Mouse (Mus musculus): ENCODE data around the gene Adgre1.
"Not testable (repeated sequence)": the region's sequence is repeated elsewhere in the genome, so short reads cannot be mapped to it uniquely, and the experiment has no call there.

Adgre1 gene

DNA sequence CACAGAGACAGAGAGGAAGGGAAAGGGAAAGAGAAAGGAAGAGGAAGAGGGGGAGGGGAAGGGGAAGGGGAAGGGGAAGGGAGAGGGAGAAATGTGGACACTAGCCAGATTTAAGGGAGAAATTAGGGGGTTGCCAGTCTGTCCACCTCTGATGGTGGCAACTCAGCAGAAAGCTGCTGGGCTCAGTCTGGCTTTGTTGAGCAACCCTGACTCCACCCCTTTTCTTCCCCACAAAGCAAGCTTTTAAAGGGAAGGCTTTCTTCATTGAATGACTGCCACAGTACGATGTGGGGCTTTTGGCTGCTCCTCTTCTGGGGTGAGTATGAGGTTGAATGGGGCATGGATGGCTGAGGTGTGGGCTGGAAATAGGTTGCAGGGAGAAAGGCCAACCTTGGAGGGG, at the start of gene Adgre1:
TSS of gene Adgre1 (plus strand) at position 251 of the 400 bp plus-strand sequence.
- DNase-seq = no peak

DNA sequence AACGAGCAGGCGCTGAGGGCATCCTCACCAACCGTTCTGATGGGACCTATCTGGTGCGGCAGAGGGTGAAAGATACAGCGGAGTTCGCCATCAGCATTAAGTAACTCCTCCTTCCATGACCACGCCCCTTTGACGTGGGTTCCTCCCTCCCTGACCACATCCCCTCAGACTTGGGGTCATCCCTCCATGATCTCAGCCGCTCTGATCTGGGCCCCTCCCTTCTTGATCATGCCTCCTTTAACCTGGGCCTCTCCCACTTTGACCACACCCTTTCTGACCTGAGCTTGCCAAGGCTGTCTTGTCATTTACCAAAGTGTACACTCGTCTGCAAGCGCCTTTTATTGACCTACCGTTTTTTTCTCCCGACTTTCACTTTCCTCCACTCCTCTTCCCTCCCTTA, 46.7 kb upstream of the Adgre1 start:
- no peak for DNase-seq

DNA sequence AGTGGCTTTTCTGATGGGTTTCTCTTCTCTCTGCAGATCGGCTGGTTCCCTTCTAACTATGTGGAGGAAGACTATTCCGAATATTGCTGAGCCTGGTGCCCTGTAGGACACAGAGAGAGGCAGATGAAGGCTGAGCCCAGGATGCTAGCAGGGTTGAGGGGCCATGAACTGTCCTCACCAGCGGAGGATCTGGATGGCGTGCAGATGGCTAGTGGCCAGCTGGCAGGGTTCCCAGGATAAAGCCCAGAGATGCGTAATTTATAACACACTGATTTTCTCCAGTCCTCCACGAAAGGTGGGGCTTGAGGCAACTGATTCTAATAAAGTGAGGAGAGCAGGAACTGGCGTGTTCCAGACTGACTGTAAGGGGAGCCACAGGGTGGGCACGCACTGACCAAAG, 30.9 kb upstream of the Adgre1 start:
- DNase-seq = no peak

DNA sequence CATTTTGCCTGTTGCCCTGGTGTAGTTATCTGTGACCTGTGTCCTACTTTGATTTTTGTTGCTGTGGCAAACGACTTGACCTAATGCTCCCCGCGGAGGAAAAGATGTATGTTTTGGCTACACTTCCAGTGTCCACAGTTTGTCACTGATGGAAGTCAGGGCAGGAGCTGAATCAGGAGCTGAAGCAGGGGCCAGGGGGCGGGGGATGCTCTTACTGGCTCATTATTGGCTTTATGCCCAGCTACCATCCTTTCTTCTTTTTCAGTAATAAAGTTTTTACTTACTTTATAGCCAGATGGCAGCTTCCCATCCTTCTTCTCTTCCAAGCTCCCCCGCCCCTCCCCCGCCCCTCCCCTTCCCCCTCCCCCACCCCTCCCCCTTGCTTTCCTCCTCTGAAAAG, 29.5 kb upstream of the Adgre1 start:
- no peak for DNase-seq

DNA sequence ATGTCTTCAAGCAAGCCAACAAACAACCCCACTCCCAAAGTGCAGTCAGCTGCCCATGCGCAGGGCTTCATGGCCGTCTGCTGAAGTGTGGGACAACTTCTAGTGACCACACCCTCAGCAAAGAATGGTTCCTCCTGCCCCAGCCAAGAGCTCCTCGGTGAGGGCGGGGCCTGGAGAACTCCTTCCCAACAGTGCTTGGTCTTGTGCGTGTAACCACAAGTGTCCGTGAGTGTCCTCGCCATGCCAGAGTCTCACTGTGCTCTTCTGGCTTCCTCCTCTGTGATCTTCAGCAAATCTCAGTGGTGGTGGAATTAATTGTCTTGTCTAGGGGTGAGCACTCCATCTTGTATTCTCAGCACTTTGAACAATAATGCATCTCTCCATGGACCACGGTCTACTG, 27.5 kb upstream of the Adgre1 start:
- DNase-seq = no peak

DNA sequence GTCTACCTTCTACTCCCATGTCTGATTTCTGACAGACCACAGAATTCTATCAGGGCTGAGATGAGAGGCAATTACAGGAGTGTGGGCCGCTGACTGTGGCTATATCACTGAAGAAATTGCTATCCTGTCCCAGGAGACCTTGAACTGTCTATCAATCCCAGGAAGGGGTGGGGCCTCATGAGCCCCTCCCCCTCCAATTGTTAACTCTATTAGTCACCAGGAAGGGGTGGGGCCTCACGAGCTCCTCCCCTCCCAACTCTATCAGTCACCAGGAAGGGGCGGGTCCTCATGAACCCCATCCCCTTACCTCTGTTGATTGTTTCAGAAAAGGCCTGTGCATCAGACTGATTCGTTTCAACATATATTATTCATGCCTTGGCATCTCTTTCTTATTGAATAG, 26.2 kb upstream of the Adgre1 start:
- no peak for DNase-seq

DNA sequence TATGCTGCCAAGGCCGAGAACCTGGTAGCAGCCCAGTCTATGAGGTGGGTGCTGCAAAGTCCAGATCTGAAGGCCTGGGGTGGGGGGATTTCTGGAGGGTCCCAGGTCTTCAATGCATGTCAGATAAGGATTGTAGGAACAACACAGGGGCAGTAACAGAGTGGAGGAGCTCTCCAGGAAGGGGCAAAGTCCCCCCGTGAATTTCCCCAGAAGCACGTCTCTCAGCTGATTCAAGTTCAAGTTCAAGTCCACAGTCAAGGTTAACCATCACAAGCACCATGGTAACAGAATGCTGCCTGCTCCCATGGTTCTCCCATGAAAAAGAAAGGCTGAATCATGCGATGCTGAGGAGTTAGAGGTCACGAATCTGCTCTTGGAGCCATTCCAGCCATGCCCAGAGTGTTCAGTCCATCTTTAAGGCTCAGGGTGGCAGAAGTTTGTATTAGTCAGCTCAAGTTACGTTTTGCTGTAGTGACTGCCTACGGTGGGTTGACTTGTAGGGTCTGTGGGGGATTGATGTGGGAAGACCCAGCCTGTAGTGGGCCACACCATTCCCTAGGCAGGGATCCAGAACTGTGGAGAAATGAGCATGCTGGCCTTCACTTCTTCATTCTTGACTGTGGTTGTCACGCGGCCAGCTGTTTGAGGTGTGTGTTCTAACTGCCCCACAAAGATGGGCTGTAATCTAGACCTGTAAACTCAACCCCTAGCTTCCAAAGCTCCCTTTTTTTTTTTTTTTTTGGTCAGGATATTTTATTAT, 24.3 kb upstream of the Adgre1 start:
- peak; percentile 12 for DNase-seq

DNA sequence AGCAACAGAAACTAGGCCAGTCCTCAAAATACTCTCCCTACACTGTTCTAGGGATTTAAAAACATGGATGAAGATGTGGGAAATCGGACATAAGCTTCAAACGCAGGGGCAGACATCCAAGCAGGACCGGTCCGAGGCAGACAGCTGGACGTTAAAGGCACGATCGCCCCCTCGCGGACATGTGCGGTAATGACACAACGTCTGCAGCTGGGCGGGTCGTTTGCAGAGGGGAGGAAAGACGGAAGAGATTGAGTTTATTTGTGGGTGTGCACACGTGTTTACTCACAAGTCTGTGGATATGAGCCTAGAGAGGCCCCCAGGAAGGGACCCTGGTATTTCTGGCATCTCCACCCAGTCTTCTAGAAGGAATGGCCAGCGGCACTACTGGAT, 23.7 kb upstream of the Adgre1 start:
- DNase-seq = peak; percentile 66

DNA sequence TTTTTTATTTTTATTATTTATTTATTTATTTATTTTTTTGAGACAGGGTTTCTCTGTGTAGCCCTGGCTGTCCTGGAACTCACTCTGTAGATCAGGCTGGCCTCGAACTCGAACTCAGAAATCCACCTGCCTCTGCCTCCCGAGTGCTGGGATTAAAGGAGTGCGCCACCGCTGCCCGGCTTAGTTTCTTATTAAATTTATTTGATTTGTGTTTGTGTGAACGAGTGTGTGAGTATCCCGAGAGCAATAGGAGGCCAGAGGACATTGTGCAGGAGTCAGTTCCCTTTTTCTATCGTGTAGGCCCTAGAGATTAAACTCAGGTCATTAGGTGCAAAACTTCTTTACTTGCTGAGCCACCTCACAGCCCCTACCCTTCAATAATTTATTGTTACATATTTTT, 23.3 kb upstream of the Adgre1 start:
- not testable (repeated sequence) for DNase-seq

DNA sequence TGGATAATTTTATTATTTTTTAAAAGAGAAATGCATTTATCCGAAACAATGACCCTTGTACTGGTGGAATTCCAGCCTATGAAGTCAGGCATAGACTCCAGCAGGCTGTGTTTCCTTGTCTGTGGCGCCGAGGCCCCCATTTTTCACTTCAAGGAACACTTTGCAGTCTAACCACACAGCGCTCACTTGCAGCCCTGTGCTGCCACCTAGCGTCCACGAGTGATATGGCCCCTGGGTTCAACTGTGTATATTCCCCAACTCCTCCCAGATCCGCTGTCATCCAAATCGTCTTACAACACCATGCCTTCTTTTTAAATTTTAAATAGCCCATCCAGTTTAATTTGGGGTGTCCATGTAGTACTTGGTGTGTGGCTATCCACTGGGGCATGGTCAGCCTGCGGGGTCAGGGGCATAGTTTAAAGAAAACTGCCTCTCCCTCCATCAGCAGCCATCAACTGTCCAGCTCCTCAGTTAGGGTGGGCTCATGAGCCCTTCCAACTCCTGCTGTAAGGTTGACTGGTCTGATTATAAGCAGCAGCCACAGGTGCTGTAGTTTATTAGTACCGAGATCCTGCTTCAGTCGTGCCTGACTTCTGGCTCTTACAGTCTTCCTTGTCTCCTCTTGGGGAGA, 22.7 kb upstream of the Adgre1 start:
- DNase-seq = peak; percentile 68

DNA sequence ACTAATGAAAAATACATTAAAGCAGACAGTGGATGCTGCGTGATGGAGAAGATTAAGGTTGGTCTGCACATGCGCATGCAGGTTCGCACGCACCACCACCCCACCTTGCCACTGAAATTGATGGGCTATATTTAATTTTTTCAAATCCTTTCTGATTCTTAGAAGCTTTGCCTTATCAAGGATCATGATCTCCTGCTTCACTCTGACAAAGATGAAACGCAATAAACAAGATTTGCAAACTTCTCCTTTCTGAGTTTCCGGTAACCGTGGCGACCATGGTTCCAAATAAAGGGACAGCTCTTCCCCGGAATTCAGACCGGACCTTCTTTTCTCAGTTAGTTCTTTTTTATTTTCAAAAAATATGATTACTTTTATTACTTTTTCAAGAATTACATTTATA, 20.5 kb upstream of the Adgre1 start:
- DNase-seq = no peak

DNA sequence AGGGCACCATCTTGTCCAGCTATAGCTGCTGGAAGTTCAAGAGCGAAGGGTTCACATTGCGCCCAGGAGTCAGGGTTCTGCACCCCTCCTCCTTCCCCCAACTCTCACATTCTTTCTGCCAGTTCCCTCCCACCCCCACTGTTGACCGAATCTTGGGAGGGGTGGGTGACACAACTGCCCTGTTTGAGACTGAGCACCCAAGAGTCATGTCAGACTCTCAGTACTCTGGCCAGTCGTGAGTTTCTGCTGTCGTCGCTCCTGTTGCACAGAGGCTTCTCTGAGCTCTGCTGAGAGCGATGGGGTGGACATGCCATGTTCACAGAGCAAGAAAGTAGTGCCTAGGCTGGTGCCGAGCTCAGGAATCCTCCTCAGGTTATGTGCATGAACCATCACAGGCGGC, 19.2 kb upstream of the Adgre1 start:
- no peak for DNase-seq

DNA sequence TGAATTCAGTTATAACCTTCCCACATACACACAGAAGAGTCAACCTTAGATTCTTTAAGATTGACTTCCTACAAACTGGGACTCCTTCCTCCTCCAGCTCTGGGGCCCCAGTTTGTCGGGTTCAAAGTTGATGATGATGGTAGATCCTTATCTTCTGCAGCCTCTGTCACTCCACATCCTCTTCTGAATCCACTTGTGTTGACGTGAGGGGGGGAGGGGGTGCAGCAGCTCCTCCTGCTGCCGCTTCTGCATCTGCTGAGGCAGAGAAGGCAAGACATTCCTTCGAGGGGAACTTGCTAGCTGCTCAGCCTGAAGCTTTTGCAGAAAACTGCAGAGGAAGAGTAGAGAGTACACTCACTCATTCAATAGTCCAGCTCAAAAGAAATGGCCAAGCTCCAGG, 16.9 kb upstream of the Adgre1 start:
- no peak for DNase-seq

DNA sequence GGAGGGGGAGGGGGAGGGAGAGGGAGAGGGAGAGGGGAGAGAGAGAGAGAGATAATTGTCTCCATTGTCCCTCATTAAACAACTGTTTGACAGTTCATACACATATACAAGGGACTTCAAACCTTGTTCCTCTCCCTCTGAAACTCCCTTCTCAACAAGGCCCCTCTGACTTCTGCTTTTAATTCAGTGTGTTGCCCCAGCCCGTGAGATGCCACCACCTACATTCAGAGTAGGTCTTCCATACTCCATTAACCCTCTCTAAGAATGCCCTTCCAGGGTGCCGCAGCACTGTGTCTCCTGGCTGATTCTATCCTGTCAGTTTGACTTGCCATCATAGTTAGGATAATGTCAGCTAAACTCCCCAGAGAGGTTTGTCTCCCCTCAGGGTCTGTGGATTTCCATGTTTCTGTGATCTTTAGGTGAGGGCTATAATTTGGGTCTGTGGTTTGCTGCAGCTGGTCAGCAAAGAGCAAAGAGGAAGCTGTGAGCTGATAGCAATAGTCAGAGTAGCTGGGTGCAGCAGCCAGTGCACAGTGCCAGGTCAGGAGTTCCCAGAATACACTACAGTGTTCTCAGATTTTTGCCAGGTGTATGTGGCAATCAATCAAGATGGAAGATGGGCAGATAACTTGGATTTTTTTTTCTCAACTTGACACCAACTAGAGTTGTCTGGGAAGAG, 14.3 kb upstream of the Adgre1 start:
- no peak for DNase-seq

DNA sequence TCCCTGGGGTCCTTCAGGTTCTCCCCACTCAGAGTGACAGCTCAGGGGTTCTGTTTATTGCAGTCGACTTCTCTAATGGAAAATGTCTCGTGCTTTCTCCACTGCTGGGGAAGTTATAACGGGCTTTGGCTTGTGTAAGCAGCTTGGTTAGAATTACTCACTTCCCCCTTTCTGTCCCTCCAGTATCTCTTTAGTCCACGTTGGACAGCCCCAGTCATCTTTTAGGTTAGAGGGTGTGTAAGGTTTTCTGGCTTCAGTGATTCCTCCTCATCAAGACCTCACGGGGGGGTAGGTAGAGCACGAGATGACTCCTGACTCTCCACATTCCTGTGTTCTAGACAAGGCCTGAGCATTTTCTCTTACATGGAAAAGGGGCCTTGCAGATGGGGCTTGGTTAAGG, 11.5 kb upstream of the Adgre1 start:
- no peak for DNase-seq

DNA sequence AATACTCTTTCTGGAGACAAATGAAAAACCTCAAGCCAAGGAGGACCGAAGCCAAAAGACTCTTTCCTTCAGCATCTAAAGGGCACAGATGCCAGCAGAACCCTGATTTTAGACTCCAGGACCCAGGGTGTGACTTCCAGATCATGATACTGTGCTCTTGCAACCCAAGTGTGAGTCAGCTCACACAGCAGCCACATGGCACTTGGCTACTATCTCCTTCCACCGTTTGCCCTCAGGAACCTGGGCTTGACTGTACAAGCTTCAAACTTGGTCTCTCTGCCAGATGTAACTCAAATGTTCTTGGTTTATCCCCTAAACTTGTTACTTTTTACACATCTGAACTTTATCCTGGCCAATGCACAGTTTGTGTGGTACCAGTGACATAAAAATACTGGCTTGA, 10.7 kb upstream of the Adgre1 start:
- DNase-seq = no peak

DNA sequence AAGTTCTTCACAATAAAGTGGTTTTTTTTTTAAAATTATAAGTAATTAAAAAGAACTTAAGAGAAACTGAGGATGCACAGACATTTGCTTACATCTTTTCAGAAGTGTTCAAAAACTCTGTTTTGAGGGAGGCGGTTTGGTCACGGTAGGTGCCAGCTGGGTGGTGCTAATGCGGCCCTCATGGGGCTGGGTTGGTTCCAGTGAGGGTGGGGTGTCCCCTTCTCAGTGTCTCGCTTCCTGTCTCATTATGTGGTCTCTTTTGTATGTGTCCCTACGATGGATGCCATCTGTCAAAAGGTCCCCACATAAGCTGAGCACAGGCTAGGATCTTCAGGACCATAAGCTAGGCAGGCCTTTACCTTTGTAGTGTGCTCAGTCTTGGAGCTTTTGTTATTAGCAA, 9.4 kb upstream of the Adgre1 start:
- DNase-seq = no peak

DNA sequence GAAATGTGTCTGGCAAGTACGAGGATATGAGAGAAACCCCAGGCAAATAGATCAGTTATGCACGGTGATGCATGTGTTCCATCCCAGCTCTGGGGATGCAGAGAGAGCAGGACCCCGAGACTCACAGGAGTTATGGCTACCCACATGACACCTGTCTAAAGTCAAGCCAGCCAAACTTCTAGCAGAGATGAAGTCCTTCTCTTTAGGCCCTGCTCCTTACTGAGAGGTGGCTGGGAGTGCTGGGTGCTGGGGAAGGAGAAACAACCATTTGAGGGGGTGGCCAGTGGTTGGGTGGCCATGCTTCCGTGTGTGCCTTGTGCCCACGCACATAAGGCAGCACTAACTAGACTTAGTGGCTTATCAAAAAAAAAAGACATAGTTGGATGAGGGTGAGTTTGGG, 8.3 kb upstream of the Adgre1 start:
- no peak for DNase-seq

DNA sequence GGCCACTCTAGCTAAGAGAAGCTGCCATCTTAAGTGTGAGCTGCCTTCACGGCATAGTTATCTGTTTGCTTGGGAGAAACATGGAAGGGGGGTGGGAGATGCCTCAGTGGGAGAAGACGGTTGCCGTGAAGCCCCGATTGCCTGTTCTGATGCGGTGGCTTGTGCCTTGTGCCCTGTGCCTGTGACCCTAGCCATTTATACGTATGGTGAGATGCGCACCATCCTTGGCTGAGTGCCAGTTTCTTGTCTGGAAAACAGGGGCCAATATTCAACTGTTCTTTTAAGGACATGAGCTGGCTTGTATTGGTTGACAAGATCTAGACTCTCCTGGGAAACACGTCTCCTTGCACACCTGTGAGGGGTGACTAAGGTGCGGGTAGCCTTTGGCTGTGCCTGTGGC, 7.4 kb upstream of the Adgre1 start:
- DNase-seq = no peak

DNA sequence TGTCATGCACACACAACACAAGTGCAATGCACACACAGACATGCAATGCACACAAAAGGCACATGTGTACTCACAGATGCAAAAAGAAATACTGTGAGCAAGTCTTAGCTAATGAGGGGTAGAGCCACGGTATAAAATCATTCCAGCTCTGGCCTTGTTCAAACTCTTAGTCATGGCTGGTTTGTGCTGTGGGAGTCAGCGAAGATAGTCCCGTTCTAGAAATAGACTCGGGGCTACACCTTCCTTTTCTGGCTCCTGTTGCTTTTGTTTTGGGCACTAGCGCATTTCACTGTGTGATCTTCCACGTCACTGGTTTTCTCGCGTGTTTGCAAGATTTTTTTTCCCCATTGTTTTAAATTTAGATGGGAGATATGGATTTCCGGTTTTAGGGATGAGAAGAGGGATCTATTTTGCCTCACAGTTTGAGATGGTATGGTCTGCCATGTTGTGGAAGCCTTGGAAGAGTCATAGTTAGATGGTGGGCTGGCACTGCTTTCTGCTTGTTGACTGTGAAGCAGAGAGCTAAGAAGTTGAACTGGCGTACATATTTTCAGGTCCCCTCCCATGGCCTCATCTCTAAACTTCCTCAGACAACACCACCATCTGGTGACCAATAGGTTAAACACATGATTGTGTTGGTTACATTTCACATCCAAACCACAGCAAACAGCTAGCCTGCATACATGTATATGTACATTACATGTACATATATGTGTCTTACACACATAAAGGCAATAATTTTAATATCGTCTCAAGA, 1.2 kb downstream of the Adgre1 start:
- DNase-seq = no peak
